Mouse (Mus musculus): Measurements from ENCODE around the gene Pet117. TPM values are rescaled to one million over a fixed set of nuclear protein-coding genes. Genes with fewer than 3 reads are reported as not detected.

Pet117 gene
- total and polyA plus RNA-seq, 3 experiments = not detected

GRCm38 (mm10) chr2:144343158-144343557 is 25.6 kb upstream of the Pet117 start:
- peaks cover 0 to 3% of the 10 kb centered on the region in 2 experiments; a peak in 1 of 4 replicates for H3K27me3 ChIP-seq (ENCODE audit: control insufficient read depth in 1 of 2, insufficient read depth in 2 of 2, low read length in 2 of 2)
- no peak overlapping the region for H3K9ac ChIP-seq (ENCODE audit: control insufficient read depth, low read depth, low read length, poor library complexity, severe bottlenecking)
- no peaks in the 10 kb centered on the region for H3K9me3 ChIP-seq (replicated peaks; ENCODE audit: insufficient read depth, low read length)
- H3K4me1 ChIP-seq (ENCODE audit: control insufficient read depth in 1 of 2, insufficient read depth in 2 of 2, low read length in 2 of 2) = no peaks in the 10 kb centered on the region
- no peak for TF ChIP-seq GATA1 (IDR thresholded peaks at IDR 0.05; ENCODE audit: low read depth, low read length)
- no peak for TF ChIP-seq SMC3 (IDR thresholded peaks at IDR 0.05; ENCODE audit: low read depth, low read length)
- no peak for TF ChIP-seq TAL1 (IDR thresholded peaks at IDR 0.05; ENCODE audit: low read length)
- TF ChIP-seq MXI1 (IDR thresholded peaks at IDR 0.05; ENCODE audit: low read depth, low read length) = no peak
- no peak for TF ChIP-seq USF1 (IDR thresholded peaks at IDR 0.05; ENCODE audit: low read depth, low read length)
- no peak for TF ChIP-seq ZC3H11A (IDR thresholded peaks at IDR 0.05; ENCODE audit: low read depth, low read length)
- TF ChIP-seq MAX (IDR thresholded peaks at IDR 0.05; ENCODE audit: low read length) = no peak
- no peak for TF ChIP-seq MYB (IDR thresholded peaks at IDR 0.05; ENCODE audit: low read depth, low read length)
- TF ChIP-seq TCF12 (IDR thresholded peaks at IDR 0.05; ENCODE audit: low read depth, low read length) = no peak
- no peak for TF ChIP-seq KAT2A (conservative IDR thresholded peaks at IDR 0.05; ENCODE audit: low read depth, low read length)
- no peak for TF ChIP-seq CHD1 (IDR thresholded peaks at IDR 0.05; ENCODE audit: low read depth, low read length)
- TF ChIP-seq RAD21 (IDR thresholded peaks at IDR 0.05; ENCODE audit: low read depth, low read length) = no peak
- no peak for TF ChIP-seq EP300 (IDR thresholded peaks at IDR 0.05; ENCODE audit: low read depth in 1 of 2, low read length in 2 of 2)
- no peak for TF ChIP-seq ETS1 (IDR thresholded peaks at IDR 0.05; ENCODE audit: low read depth, low read length)
- no peak for TF ChIP-seq E2F4 (IDR thresholded peaks at IDR 0.05; ENCODE audit: borderline replicate concordance, low read depth, low read length)
- no peak for TF ChIP-seq USF2 (IDR thresholded peaks at IDR 0.05; ENCODE audit: borderline replicate concordance in 1 of 2, insufficient read depth in 1 of 2, low read depth in 1 of 2, low read length in 2 of 2)
- TF ChIP-seq ELF1 (IDR thresholded peaks at IDR 0.05; ENCODE audit: low read depth, low read length) = no peak
- TF ChIP-seq JUND (IDR thresholded peaks at IDR 0.05; ENCODE audit: low read depth, low read length) = no peak
- TF ChIP-seq UBTF (IDR thresholded peaks at IDR 0.05; ENCODE audit: borderline replicate concordance, insufficient read depth, low read depth, low read length) = no peak
- H3K27ac ChIP-seq (ENCODE audit: control insufficient read depth, low read depth, low read length) = no peak overlapping the region
- no peaks in the 10 kb centered on the region for H3K79me2 ChIP-seq (ENCODE audit: control insufficient read depth, insufficient read depth, low read length, poor library complexity)
- no peaks in the 10 kb centered on the region for H3K36me3 ChIP-seq (ENCODE audit: control insufficient read depth in 1 of 2, insufficient read depth in 2 of 2, low read length in 2 of 2)
- no peak overlapping the region for H3K4me3 ChIP-seq (ENCODE audit: control insufficient read depth in 1 of 2, insufficient read depth in 1 of 2, low read depth in 2 of 2, low read length in 2 of 2)
- DNase-seq (ENCODE audit: low read depth, low spot score) = no peak

DNA sequence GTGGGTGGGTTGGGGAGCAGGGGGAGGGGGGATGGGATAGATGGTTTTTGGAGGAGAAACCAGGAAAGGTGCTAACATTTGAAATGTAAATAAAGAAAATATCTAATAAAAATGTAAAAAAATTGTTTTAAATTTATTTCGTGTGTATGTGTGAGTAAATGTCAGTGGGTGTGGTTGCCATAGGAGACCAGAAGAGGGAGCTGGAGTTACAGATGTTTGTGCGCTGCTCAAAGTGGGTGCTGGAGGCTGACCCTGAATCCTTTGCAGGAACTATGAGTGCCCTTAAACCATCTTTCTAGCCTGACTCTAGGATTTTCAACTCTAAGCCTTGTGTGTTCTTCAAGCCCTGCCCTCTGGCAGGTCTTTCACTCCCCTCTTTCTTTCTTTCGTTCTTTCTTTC is 20.3 kb upstream of the Pet117 start:
- DNase-seq (ENCODE audit: low read depth, low spot score) = peak; percentile 61
- Histone ChIP-seq H3K9ac (ENCODE audit: control insufficient read depth, low read depth, low read length, poor library complexity, severe bottlenecking) (no peak overlapping the region), H3K36me3 (ENCODE audit: control insufficient read depth in 1 of 2, insufficient read depth in 2 of 2, low read length in 2 of 2) (no peaks in the 10 kb centered on the region), H3K9me3 (replicated peaks; ENCODE audit: insufficient read depth, low read length) (no peaks in the 10 kb centered on the region), H3K79me2 (ENCODE audit: control insufficient read depth, insufficient read depth, low read length, poor library complexity) (no peaks in the 10 kb centered on the region), H3K27me3 (ENCODE audit: control insufficient read depth in 1 of 2, insufficient read depth in 2 of 2, low read length in 2 of 2) (peaks cover 5 to 10% of the 10 kb centered on the region in 2 experiments; a peak in 3 of 4 replicates), H3K4me3 (ENCODE audit: control insufficient read depth in 1 of 2, insufficient read depth in 1 of 2, low read depth in 2 of 2, low read length in 2 of 2) (no peak overlapping the region), H3K27ac (ENCODE audit: control insufficient read depth, low read depth, low read length) (no peak overlapping the region), H3K4me1 (ENCODE audit: control insufficient read depth in 1 of 2, insufficient read depth in 2 of 2, low read length in 2 of 2) (no peaks in the 10 kb centered on the region)
- no peak for TF ChIP-seq MAX (IDR thresholded peaks at IDR 0.05; ENCODE audit: low read length)
- TF ChIP-seq CTCF (IDR thresholded peaks at IDR 0.05 in 2 of 3, conservative IDR thresholded peaks at IDR 0.05 in 1 of 3; ENCODE audit: control insufficient read depth in 1 of 3, insufficient read depth in 1 of 3, low read depth in 2 of 3, low read length in 3 of 3, poor library complexity in 1 of 3, severe bottlenecking in 1 of 3) = peak; percentile 36 to 60 (median 56)
- TF ChIP-seq ZC3H11A (IDR thresholded peaks at IDR 0.05; ENCODE audit: low read depth, low read length) = peak; percentile 25; the same call in 1 of the 2 replicates
- no peak for TF ChIP-seq GATA1 (IDR thresholded peaks at IDR 0.05; ENCODE audit: low read depth, low read length)
- TF ChIP-seq MXI1 (IDR thresholded peaks at IDR 0.05; ENCODE audit: low read depth, low read length) = no peak
- no peak for TF ChIP-seq MEF2A (IDR thresholded peaks at IDR 0.05; ENCODE audit: extremely low read depth, insufficient replicate concordance, low read depth, low read length, poor library complexity, severe bottlenecking)
- peak; percentile 59 for TF ChIP-seq SMC3 (IDR thresholded peaks at IDR 0.05; ENCODE audit: low read depth, low read length)
- TF ChIP-seq MYB (IDR thresholded peaks at IDR 0.05; ENCODE audit: low read depth, low read length) = no peak
- peak; percentile 56 for TF ChIP-seq RAD21 (IDR thresholded peaks at IDR 0.05; ENCODE audit: low read depth, low read length)

Measured in MEL (cell line).